Mouse (Mus musculus): Measurements from ENCODE around the gene Ddr1. TPM values are rescaled to one million over a fixed set of nuclear protein-coding genes. Genes with fewer than 3 reads are reported as not detected.
"Not testable (repeated sequence)": the region's sequence is repeated elsewhere in the genome, so short reads cannot be mapped to it uniquely, and the experiment has no call there.

Ddr1 gene
- polyA plus RNA-seq, 1 experiment from 2014 or later: 153 TPM

DNA sequence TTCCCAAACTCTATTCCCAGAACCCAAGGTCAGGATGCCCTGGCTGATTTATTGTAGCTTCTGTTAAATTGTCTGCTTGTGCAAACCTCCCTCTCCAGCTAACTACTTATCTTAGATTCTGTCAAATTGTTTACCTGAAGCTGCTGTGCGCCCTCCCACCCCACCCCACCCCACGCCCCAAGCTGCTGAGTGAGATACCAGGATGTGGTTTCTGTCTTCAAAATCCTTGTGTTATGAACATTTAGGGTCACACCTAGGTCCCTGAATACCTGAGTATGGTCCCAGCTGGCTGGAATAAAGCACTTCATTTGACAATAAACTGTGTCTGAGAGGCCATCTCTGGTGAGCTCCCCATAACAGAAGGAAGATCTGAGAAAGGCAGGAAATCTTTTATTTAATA lies 30.1 kb upstream of the Ddr1 start:
- no peak overlapping the region for H3K4me3 ChIP-seq
- H3K4me1 ChIP-seq: peaks cover 3% of the 10 kb centered on the region; the same call in 1 of the 2 replicates
- no peak overlapping the region for H3K4me2 ChIP-seq
- H3K9ac ChIP-seq: no peak overlapping the region
- peaks cover 10% of the 10 kb centered on the region; the same call in 1 of the 2 replicates for H3K27me3 ChIP-seq
- WGBS: 93% methylated on average over 2 of the region's 2 CpGs
- ATAC-seq: no peak
- H3K36me3 ChIP-seq (ENCODE audit: poor library complexity, severe bottlenecking): no peaks in the 10 kb centered on the region
- H3K27ac ChIP-seq: no peak overlapping the region
- H3K9me3 ChIP-seq (replicated peaks): no peaks in the 10 kb centered on the region

DNA sequence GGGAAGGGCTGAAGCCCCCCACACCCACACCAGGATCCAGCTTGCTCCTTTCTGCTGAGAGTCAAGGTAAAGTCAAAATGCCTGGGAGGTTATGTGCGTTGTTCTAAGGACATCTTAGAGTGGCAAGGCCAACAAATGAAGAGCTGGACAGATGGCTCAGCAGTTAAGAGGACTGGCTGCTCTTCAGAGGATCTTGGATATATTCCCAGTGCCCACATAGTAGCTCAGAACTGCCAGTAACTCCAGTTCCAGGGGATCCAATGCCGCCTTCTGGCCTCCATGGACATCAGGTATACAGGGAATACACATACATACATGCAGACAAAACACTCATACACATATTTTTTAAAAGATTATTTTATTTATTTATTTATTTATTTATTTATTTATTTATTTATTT lies 29.0 kb upstream of the Ddr1 start:
- H3K4me3 ChIP-seq: no peak overlapping the region
- no peak for ATAC-seq
- no peak overlapping the region for H3K9ac ChIP-seq
- 0 out of 2 replicates have a peak, but pooled peaks cover 3% of the 10 kb centered on the region for H3K27me3 ChIP-seq
- H3K36me3 ChIP-seq (ENCODE audit: poor library complexity, severe bottlenecking): no peaks in the 10 kb centered on the region
- no peak overlapping the region for H3K27ac ChIP-seq
- H3K4me2 ChIP-seq: no peak overlapping the region
- H3K4me1 ChIP-seq: peaks cover 3% of the 10 kb centered on the region; the same call in 1 of the 2 replicates
- whole genome bisulfite sequencing: 93% methylated on average over 2 of the region's 2 CpGs
- no peaks in the 10 kb centered on the region for H3K9me3 ChIP-seq (replicated peaks)

DNA sequence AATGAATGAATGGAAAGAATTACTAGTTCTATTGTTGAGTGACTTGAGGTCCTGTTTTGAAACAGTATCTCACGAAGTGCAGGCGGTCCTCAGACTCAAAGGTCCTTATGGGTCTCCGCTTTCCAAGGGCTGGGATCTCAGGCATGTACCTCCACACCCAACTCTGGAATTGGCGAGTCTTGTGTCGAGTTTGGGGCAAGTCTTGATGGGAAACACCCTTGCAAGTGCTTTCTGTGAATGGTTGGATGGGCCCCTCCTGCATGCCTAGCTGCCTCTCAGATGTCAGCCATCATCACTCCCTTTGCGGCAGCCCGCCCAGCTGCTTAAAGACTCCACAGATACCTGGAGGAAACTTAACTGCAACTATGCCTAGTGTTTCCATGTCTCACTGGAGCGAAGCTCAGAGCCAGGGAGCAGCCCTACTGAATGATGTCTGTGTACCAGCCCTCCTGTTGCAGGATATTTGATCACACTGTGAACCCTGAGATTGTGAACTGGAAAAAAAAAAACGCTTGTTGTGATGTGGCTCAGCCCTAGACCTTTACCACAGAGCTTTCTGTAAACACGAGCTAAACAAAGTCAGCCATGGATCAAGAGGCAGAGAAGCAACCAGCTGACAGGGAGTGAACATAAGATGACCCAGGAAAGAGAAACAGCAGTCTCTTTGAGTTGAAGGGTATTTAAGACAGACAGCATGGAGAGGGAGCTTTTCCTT lies 27.2 kb upstream of the Ddr1 start:
- ATAC-seq: no peak
- Histone ChIP-seq H3K9me3 (replicated peaks) (no peaks in the 10 kb centered on the region), H3K4me2 (no peak overlapping the region), H3K9ac (no peak overlapping the region), H3K36me3 (ENCODE audit: poor library complexity, severe bottlenecking) (no peaks in the 10 kb centered on the region), H3K27me3 (peaks cover 5% of the 10 kb centered on the region; the same call in 1 of the 2 replicates), H3K4me1 (no peaks in the 10 kb centered on the region), H3K27ac (no peak overlapping the region), H3K4me3 (no peak overlapping the region)
- 69% methylated on average over 10 of the region's 10 CpGs for WGBS

DNA sequence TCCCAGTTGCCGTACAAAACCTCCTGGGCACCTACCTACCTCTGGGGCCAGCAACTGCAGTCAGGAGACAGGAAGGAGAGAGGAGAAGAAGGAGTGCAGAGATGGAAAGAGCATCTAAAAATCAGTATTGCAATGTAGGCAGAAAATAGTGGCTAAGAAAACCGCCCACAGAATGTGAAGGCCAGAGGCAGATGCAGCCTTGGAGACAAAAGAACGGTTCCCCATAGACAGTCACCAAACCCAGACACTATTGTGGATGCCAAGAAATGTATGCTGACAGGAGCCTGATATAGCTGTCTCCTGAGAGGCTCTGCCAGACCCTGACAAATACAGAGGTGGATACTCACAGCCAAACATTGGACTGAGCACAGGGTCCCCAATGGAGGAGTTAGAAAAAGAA lies 25.7 kb upstream of the Ddr1 start:
- not testable (repeated sequence) for H3K27ac ChIP-seq; ATAC-seq; H3K4me3 ChIP-seq; H3K9me3 ChIP-seq (replicated peaks); H3K9ac ChIP-seq; H3K4me1 ChIP-seq; H3K36me3 ChIP-seq (ENCODE audit: poor library complexity, severe bottlenecking); H3K27me3 ChIP-seq; H3K4me2 ChIP-seq
- WGBS: 79% methylated on average over 3 of the region's 3 CpGs

DNA sequence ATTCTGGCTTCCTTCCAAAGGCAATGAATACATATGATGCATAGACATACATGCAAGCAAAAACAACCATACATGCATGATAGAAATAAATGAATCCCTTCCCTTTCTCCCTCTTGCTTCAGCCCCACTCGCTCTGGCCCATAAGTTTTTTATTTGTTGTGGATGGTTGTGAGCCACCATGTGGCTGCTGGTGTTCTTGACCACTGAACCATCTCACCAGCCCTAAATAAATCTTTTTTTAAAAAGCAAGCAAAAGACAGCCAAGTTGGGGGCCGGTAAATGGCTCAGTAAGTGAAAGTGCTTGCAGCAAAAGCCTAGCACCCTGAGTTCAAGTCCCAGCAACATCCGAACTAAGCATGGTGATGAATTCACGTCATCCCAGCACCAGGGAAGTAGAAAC lies 24.4 kb upstream of the Ddr1 start:
- Histone ChIP-seq H3K27me3 (peaks cover 4% of the 10 kb centered on the region; the same call in 1 of the 2 replicates), H3K4me2 (no peak overlapping the region), H3K9me3 (replicated peaks) (no peaks in the 10 kb centered on the region), H3K4me1 (peaks cover 7% of the 10 kb centered on the region; the same call in 1 of the 2 replicates), H3K4me3 (no peak overlapping the region), H3K36me3 (ENCODE audit: poor library complexity, severe bottlenecking) (no peaks in the 10 kb centered on the region), H3K27ac (no peak overlapping the region), H3K9ac (no peak overlapping the region)
- ATAC-seq: no peak
- 79% methylated on average over 4 of the region's 4 CpGs for WGBS

DNA sequence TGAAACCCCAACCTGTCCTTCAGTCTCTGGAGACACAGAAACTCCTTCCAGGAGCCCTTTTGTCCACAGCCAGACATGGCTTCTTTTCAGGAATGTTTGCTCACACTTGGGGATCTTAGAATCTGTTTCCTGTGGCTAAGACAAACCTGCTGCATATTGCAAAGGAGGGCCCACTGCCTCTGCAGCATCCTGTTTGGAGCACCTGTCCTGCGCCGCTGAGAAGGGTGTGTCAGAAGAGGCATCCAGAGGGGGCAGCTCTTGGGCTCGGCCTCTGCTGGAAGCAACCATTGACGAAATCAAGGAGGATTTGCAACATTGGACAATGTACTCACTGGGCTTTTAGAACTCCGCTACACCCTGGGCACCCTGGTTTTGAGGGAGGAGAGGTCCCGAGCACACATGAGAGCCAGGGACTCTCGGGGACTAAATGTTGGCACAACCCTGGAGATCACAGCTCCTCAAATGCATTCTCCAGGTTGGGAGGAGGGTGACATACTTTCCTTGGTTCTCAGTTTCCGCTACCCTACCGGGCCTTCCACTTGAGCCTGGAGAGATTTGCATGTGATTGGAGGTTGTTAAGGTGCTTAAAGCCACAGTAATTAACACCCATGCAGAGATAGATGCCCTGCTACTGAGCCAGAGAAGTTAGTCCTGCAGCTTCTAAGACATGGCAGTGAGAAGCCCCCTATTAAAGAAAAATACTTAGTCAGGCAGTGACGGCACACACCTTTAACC lies 23.2 kb upstream of the Ddr1 start:
- Histone ChIP-seq H3K27ac (no peak overlapping the region), H3K27me3 (peaks cover 4% of the 10 kb centered on the region; the same call in 1 of the 2 replicates), H3K4me1 (peaks cover 7% of the 10 kb centered on the region; the same call in 1 of the 2 replicates), H3K36me3 (ENCODE audit: poor library complexity, severe bottlenecking) (no peaks in the 10 kb centered on the region), H3K4me3 (no peak overlapping the region), H3K9ac (0 out of 2 replicates have a peak overlapping the region, but pooled peaks have one; percentile 3), H3K9me3 (replicated peaks) (no peaks in the 10 kb centered on the region), H3K4me2 (no peak overlapping the region)
- no peak for ATAC-seq
- 35% methylated on average over 10 of the region's 10 CpGs for WGBS

DNA sequence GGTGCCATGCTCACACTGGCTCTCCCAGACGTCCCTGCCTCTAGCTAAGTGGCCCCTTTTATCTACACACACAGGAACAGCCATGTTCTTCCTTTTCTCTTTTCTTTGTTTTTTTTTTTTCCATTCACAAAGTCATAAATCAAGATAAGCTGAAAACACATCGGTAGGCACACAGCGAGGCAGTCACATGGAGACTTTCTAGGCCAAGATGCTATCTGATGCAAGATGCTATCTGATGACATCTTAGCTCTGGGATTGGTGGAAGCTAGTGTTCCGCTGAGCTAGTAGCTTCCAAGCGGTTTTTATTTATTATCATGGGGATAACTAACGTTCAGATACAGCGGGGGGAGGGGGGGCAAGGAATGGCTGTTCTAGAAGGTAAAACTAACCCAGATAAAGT lies 22.6 kb upstream of the Ddr1 start:
- H3K27me3 ChIP-seq: peaks cover 4% of the 10 kb centered on the region; the same call in 1 of the 2 replicates
- no peak overlapping the region for H3K4me3 ChIP-seq
- H3K36me3 ChIP-seq (ENCODE audit: poor library complexity, severe bottlenecking): no peaks in the 10 kb centered on the region
- WGBS: 64% methylated on average over 7 of the region's 7 CpGs
- H3K27ac ChIP-seq: no peak overlapping the region
- no peak for ATAC-seq
- no peak overlapping the region for H3K4me2 ChIP-seq
- no peak overlapping the region for H3K9ac ChIP-seq
- no peaks in the 10 kb centered on the region for H3K9me3 ChIP-seq (replicated peaks)
- peaks cover 7% of the 10 kb centered on the region; the same call in 1 of the 2 replicates for H3K4me1 ChIP-seq

DNA sequence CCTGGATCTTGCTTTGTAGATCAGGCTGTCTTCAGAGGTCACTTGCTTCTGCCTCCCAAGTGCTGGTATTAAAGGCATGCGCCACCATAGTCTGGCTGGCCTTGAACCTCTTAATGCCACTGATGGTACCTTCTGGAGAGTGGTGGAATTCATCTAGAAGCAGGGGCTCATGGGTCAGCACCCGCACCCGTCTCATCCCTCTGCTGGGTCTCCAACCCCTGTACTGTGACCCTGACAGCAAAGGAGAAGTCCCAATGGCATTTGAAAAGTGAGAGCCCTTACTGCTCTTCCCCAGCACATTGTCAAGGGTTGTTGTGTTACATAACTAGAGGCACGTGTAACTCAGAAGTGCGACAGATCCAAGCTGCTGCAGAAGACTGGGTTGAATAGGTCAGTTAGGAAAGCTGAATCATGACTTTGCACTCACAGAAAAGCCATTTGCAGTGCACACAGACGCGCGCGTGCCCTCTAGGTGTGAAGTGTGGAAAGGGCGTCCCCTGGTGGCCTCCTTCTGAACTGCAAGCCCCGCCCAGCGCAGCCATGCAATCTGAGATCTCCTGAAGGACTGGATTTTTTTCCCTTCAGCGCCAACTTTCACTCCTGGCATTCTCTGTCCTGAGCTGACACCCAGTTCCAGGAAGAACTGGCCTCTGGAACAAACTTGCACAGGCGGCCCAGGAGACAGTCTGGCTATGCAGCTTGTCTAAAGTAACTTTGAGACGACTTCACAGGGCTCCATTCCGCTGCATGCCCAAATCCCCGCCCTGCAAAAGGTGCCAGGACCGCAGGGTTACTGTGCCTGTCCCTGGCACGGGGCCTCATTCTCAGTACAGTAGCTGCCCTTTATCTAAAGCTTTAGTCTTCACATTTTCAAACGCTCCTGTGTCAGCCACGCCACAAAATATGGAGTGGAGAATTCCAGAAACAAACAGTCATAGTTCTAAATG lies 21.1 kb upstream of the Ddr1 start:
- peak; percentile 81 for ATAC-seq
- no peak overlapping the region for H3K27ac ChIP-seq
- peaks cover 4% of the 10 kb centered on the region; the same call in 1 of the 2 replicates for H3K27me3 ChIP-seq
- H3K4me3 ChIP-seq: no peak overlapping the region
- no peak overlapping the region for H3K9ac ChIP-seq
- H3K4me2 ChIP-seq: peak overlapping the region; percentile 31
- H3K36me3 ChIP-seq (ENCODE audit: poor library complexity, severe bottlenecking): no peaks in the 10 kb centered on the region
- peaks cover 13% of the 10 kb centered on the region for H3K4me1 ChIP-seq
- H3K9me3 ChIP-seq (replicated peaks): no peaks in the 10 kb centered on the region
- WGBS: 27% methylated on average over 21 of the region's 21 CpGs

DNA sequence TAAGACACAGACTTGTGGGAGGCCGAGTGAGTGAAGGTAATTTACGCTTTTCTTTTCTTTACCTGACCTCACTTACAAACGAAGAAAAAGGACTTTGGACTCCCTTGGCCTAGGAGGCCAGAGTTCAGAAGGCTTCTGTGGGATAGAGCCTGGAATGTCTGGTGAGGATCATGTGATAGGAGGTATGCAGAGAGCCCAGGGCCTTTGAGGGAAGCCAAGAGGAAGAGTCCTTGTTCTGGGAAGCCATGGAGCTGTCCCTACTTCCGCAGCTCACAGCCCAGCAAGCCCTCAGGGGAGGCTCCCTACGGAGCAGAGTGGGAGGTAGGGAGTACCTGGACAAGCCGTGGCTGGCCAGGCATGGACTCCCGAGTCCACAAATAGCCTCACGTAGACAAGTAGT lies 17.3 kb upstream of the Ddr1 start:
- 72% methylated on average over 8 of the region's 8 CpGs for WGBS
- peaks cover 28% of the 10 kb centered on the region for H3K4me1 ChIP-seq
- H3K9ac ChIP-seq: no peak overlapping the region
- H3K4me2 ChIP-seq: no peak overlapping the region
- no peaks in the 10 kb centered on the region for H3K9me3 ChIP-seq (replicated peaks)
- H3K27ac ChIP-seq: no peak overlapping the region
- no peak overlapping the region for H3K4me3 ChIP-seq
- no peak for ATAC-seq
- H3K27me3 ChIP-seq: peaks cover 2% of the 10 kb centered on the region; the same call in 1 of the 2 replicates
- no peaks in the 10 kb centered on the region for H3K36me3 ChIP-seq (ENCODE audit: poor library complexity, severe bottlenecking)

DNA sequence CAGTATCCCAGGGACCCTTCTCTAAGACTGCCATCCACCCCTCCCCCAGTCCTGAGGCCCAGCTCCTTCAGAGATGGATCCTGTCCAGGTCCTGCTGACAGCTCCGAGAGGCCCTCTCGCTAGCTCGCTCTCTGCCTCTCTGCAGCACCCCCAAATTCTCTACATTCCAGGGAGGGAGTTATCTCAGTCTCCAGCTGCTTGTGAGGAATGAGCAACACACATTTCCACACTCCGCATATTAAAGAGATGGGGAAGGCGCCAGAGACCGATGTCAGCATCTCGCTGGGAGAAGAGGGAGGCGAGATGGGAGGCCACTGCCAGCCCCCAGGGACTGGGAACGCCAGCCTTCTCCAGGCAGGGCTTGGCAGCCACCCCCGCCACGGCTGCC lies 15.9 kb upstream of the Ddr1 start:
- peaks cover 23% of the 10 kb centered on the region for H3K4me1 ChIP-seq
- no peaks in the 10 kb centered on the region for H3K36me3 ChIP-seq (ENCODE audit: poor library complexity, severe bottlenecking)
- WGBS: 5% methylated on average over 11 of the region's 11 CpGs
- peak overlapping the region; percentile 4; the same call in 1 of the 2 replicates for H3K4me3 ChIP-seq
- H3K9ac ChIP-seq: peak overlapping the region; percentile 51
- H3K27me3 ChIP-seq: no peaks in the 10 kb centered on the region
- H3K27ac ChIP-seq: peak overlapping the region; percentile 84
- peak; percentile 72 for ATAC-seq
- H3K4me2 ChIP-seq: peak overlapping the region; percentile 42
- H3K9me3 ChIP-seq (replicated peaks): no peaks in the 10 kb centered on the region

DNA sequence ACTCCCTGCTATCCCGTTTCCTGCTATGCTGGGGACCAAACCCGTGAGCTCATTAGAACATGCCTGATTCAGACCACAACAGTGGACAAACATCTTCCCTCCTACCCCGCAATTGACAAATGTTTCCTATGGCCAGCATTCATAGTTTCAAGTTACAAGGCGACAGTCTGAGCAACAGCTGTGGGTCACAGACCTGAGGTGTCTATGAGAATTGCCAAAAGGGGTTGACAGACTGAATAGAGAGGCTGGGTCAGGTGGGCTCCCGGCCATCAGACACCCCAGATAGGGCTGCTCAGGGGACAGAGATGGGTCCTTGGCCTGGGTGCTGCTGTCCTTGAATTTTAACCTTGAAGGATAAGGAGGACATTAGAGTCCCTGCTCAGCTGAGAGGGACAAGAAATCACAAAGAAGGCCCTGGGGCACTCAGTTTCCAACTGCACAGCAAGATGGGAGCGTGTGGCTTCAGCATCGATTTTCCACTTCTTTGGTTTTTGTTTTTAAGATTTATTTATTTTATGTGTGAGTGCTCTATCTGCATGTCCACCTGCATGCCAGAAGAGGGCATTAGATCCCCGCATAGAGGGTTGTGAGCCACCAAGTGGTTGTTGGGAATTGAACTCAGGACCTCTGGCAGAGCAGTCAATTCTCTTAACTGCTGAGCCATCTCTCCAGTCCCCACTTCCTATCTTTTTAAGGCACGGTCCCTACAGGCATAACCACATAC lies 15.4 kb upstream of the Ddr1 start:
- Histone ChIP-seq H3K4me1 (peaks cover 21% of the 10 kb centered on the region), H3K9me3 (replicated peaks) (no peaks in the 10 kb centered on the region), H3K9ac (no peak overlapping the region), H3K27ac (peak overlapping the region; percentile 84), H3K4me2 (peak overlapping the region; percentile 42; the same call in 1 of the 2 replicates), H3K27me3 (no peaks in the 10 kb centered on the region), H3K36me3 (ENCODE audit: poor library complexity, severe bottlenecking) (no peaks in the 10 kb centered on the region), H3K4me3 (no peak overlapping the region)
- WGBS: 61% methylated on average over 9 of the region's 9 CpGs
- no peak for ATAC-seq

Measured in forebrain, embryonic 13.5 days (tissue).